Mouse (Mus musculus) layer of hippocampus, postnatal 14 days (tissue): ENCODE measurements around the gene Ccdc24. TPM values are rescaled to one million over a fixed set of nuclear protein-coding genes. Genes with fewer than 3 reads are reported as not detected.

Source experiments
- DNase-seq, 2 experiments: peaks; one replicate each; pipeline ENCODE4 v3.0.0; 2021 to 2022; ENCODE audit warnings: low spot score in 2 of 2, mixed read lengths in 1 of 2
- total RNA-seq, 2 experiments: library from RNA; stranded (reverse); gene quantifications; 2 replicates each; pipeline ENCODE4 v1.2.3; 2021

The Ccdc24 gene
- total RNA-seq, 2 experiments from 2014 or later: 0.85 to 1.5 TPM

DNA sequence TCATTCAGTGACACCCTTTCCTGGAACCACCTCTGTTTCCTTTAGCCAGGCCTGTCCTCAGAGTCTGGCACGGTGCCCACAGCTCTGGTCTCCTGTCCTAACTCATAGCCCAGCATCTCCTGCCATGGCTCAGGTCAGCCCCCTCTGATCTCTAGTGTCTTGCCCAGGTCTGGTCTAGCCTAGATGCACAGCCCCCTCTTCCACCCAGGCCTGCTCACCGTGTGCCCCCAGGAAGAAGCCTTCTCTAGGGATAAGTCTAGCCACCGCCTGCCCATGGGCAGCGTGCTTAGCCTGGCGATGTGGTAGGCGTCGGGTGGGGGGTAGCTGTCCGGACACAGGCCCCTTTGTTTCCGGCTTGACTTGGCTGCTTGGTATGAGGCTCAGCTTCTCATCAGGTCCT, 17.2 kb downstream of the Ccdc24 start:
- DNase-seq: peak; percentile 54 to 59

DNA sequence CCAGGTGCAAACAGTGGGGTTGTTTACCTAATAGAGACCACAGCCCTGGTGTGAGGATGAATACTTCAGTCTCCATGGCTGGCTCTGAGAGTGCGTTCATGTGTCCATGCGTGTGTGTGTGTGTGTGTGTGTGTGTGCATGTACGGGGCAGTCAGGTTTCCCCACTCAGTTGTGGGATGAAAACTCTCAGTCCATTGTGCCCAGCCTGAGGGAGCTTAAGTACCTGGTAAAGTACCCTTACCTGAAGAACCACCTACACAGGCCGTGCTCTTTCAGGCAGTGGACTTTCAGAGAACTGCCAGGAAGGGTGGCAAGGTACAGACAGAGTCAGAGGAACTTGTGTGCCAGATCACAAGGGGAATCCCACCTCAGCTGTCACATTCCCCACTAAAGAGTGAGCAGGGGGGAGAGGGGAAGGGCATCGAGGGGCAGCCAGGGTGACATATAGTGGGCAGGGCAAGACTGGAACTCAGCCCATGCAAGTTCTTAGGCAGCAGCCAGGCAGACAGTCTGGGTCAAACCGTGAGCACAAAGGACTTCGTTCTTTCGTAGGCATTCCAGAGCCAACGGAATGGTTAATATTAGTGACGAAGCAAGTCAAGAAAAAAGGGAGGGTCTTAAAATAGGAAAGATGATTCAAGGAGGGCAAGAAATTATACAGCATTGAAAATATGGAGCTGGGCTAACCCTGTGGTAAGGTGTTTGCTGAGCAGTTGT, 20.0 kb downstream of the Ccdc24 start:
- DNase-seq: no peak

DNA sequence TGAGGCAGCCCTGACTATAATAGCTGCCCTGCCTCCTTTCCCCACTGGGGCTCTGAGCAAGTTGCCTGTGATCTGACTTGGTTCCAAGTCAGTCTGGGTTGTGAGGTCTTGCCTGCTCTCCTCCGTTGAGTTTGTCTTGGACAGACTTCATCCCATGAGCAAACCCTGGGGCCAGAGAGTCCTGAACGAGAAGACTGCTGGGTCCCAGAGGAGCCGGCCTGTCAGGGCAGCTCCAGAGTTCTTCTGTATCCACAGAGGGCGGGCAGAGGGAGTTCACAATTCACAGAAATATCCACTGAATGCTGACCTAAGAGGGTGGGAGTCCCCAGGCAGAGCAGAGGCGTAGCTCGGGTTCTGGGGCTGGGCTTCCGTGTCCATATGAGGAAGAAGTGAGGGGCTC, 21.5 kb downstream of the Ccdc24 start:
- DNase-seq: no peak

GRCm38 (mm10) chr4:117850176-117850575, 22.2 kb downstream of the Ccdc24 start:
- no peak for DNase-seq

DNA sequence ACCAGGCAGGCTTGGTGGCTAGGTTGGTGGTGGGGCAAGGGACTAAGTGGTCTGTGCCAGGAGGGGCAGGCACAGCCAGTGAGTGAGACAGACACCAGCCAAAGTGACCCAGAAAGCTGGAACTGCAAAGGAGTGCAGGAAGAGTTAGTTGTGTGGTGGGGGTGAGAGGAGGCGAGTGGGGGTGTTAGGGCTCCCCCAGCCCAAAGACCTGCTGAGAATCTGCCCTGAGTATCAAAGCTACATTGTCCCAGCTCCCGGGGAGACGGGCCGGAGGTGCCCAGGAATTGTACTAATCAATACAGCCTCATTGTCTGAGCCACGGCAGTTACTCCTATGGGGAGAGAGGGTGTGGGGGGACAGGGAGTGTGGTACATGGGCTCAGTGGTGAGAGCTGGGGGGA, 22.9 kb downstream of the Ccdc24 start:
- no peak for DNase-seq

- no peak for DNase-seq
Measured at GRCm38 (mm10) chr4:117849063-117849462, 23.3 kb downstream of the Ccdc24 start.

DNA sequence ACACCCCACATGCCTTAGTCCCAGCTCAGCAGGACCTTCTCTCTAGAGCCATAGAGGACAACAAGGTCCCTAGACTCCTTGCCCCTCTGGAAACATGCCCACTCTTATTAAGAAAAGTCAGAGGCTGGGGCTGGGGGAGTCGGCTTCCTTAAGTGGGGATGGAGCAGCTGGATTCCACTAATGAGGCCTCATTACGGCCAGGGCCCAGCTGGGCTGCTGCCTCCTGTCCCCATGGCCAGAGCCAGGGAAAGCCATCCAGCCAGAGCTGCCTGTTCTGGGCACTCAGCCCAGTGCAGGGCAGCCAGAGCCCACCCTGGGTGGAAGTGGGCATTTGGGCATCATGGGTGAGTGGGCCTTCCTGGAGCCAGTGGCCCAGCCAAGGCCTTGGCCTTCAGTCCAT, 25.3 kb downstream of the Ccdc24 start:
- peak; percentile 55 to 70 for DNase-seq

DNA sequence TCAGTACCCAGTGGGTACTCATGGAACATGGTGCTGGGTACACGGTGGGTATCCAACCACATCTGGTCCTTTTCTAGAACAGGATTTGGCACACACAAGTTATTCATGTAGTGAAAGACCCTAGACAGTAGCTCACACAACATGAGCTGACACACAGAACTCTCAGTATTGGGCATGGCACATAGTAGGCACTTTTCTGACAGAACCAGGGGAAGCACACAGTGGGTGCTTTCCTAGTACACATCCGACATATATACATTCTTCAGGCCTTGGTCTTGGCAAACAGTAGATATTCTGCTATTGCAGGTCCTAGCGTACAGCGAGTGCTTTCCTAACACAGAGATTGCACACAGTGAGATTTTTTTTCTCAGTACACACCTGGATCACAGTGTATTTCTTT, 26.1 kb downstream of the Ccdc24 start:
- DNase-seq: no peak

DNA sequence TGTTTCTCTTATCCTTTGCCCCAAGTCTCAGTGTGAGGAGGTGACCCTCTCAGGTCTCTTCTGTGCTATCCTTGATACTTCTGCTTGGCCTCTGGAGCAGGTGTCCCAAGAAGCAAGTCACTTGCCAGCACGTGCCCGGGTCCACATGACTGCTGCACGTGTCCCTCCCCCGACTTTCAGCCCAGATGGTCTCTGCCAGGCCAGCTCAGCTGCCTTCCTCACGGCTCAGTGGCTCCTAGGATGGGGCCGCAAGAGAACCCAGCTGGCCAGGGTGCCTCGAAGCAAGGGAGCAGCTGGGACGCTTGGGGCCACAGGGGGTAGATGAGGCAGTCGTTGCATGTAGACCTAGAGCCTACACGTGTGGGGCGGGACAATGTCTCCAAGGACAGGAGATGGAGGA, 27.0 kb downstream of the Ccdc24 start:
- DNase-seq: no peak

- no peak for DNase-seq
Measured at GRCm38 (mm10) chr4:117844467-117844866, 27.9 kb downstream of the Ccdc24 start.

- DNase-seq: no peak
Measured at GRCm38 (mm10) chr4:117843101-117843500, 29.3 kb downstream of the Ccdc24 start.

DNA sequence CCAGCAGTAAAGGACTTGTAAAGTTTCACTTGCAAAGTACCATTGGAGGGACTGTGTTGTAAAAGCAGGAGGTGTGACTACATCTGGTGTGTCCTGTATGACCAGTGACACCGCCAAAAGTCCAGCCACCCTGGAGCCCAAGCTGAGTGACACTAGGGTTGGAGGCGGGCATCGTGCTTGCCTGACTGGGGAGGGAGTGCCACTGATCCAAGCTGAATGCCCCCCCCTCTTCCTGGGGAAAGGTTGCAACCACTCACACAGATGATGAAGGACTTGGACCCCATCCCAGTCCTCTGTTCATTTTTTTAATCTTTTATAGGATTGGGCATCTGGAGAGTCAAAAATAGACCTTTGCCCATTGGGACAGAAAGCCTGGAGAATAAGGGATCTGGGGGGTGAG, 30.8 kb downstream of the Ccdc24 start:
- no peak for DNase-seq

GRCm38 (mm10) chr4:117840821-117841220, 31.5 kb downstream of the Ccdc24 start:
- no peak for DNase-seq

DNA sequence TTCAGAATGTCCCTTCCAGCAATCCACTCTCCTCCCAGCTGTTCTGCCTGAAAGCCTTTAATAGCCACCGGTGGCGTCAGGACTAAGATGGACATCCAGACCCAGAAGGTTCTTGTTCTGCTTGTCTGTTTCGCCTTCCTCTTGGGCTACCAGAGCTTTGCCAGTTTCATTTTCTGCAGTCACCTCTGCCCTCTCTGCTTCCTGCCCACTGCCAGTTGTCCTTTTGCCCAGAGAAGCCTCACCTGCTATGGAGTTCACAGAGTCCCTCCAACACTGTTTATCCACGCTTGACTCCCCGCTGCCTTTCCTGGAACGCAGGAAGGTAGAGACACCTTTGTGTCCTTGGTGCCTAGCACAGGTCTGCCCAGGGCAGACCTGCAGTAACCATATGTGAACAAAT, 33.0 kb downstream of the Ccdc24 start:
- no peak for DNase-seq

DNA sequence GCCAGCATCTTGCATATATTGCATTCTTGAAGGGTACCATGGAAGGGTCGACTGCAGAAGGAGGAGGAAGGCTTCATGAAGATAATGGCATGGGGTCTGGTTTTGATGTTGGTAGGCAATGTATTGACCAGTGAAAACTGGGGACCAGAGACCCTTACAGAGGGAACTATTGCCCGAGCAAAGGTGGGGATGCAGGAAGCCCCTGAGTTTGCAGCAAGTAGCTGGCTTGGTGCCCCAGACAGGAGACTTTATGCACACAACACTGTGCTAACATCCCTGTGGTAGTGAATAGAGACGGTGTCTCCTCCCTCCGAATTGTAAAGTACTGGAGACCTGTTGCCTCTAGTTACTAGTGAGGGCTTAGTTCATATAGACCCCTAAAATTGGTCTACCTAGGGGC, 35.1 kb downstream of the Ccdc24 start:
- no peak for DNase-seq

GRCm38 (mm10) chr4:117836204-117836767, 36.1 kb downstream of the Ccdc24 start:
- peak; percentile 90 to 93 for DNase-seq

DNA sequence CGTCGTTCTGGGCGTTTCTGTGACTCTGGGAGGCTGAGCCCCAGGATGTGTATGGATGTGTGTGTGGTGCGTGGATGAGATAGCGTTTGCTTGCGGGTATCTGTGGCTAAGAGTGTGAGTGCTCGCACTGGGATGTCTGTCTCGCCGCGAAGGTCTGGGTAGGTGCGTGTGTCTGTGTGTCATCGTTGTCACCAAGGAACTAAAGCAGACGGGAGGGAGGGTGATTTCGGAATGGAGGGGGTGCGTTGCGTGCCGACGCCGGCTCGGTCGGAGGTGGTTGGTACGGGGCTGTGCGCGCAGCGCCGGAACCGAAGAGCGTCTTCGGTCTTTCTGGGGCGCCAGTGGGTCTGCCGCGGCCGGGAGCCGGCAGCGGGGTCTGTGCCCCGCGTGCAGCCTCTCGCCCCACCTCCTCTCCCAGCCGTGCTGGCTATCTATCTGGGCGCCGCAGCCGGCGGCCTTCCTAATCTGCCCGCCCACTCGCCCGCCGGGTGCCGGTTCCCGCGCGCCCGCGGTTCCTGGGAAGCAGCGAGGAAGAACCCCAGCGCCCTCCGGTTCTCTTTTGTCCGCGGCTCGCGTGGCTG, 36.7 kb downstream of the Ccdc24 start:
- peak; percentile 60 to 64 for DNase-seq

DNA sequence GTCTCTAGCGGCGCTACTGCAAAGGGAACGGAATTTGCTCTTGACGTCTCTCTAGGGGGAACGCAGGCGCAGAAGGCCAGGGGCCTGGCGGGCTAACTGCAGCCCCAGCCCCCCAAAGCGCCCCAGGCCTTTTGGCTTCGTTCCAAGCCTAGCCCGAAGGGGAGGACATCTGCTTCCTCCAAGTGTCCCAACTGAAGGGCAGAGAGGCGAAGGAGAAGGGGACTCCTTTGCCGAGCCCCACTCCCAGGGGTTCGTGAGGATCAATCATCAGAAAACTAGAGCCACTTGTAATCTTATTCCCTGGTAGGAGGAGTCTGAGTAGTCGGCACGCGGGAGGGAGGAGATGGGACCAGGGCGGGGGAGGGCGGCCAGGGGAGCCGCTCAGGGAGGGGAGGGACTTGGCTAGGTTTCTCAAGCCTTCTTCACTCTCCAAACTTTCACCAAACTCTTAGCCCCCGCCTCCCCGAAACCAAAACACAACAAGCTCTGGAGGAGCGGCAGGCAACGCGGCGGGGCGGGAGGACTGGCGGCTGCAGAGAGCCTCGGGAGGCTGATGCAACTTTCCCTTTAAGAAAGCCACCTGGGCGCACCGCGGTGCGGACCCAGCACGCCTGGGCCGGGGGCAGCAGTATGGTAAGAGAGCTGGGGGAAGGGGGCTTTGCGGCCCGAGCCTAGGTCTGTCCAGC, 37.4 kb downstream of the Ccdc24 start:
- DNase-seq: peak; percentile 53 to 55

DNA sequence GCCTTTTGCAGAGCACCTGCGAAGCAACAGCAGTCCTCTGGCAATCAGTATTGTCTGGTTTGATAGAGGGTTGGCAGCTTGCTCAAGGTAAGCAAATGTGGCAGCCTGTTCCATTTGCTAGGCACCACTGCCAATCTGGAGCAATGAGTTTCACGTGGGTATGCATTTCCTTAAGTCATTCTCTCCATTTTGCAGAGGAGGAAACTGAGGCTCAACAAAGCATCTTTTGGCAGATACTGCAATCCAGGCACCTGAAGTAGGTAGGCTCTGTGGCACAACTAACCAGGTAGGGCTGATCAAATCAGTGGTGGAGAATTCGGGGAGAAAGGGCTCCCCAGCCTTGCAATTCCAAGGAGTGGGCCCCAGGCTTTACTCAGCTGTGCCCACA, 37.9 kb downstream of the Ccdc24 start, which contains the start of gene Slc6a9:
Gene Slc6a9, plus strand, starts transcription at position 50 of the 388 bp plus-strand sequence.
- no peak for DNase-seq

DNA sequence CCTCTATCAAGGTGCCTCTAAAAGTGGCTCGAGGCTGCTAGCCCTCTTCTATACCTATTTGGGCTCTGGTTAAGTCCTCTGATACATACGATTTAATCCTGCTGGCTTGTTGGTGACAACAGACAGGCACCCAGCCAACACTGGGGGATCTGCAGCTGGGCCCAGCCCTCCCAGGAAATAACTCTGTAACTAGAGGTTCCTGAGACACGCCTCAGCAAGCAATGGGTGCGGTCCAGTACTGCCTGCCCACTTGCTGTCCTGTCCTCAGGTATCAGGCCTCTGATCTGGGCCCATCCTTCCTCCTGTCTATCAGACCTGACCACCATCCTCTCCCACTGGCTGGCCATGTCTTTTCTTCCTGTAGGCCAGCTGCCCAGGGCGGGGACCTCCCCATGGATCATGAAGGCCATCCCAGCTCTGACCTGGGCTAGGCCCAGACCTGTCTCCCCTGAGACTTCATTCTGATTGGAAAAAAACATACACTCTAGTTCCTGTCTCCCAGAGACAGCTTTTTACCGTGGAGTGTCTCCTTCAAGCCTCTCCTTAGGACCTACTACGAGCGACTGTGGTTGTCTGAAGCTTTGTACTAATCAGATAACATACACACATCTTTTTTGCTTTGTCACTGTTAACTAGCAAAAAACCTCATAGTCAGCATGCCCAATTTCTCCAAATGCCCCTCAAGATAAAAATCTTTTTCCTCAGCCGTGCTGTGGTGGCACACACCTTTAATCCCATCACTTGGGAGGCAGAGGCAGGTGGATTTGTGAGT, 40.3 kb downstream of the Ccdc24 start:
- DNase-seq: no peak

DNA sequence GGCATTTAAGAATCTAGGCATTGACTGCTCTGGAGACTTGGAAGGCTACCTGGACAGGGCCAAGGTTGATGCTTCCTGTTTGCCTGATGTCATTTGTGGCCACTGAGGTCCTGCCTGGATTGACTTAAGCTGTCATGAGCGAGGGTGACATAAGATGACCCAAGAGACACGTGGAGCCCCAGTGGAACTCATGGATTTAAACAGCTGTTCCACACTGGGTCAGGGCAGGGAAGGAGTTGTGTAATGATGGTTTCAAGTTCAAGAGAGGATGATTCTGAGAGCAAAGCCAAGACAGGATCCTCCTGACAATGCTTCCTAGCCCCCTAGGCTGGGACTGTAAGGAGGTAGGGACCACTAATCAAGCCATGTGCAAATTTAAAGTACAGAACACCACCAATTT, 40.9 kb downstream of the Ccdc24 start:
- no peak for DNase-seq
